Mouse (Mus musculus): ENCODE measurements around the gene 4931429L15Rik. TPM values are rescaled to one million over a fixed set of nuclear protein-coding genes. Genes with fewer than 3 reads are reported as not detected.

4931429L15Rik gene
- polyA plus RNA-seq, 1 experiment = not detected

- H3K27ac ChIP-seq (ENCODE audit: insufficient read depth, low read length) = no peak overlapping the region
- no peaks in the 10 kb centered on the region for H3K4me1 ChIP-seq (ENCODE audit: control insufficient read depth, insufficient read depth, low read length)
- H3K4me3 ChIP-seq (ENCODE audit: low read depth, low read length) = no peak overlapping the region
- no peaks in the 10 kb centered on the region for H3K27me3 ChIP-seq (ENCODE audit: control insufficient read depth, insufficient read depth, low read length, poor library complexity, severe bottlenecking)
- TF ChIP-seq POLR2A (IDR thresholded peaks at IDR 0.05; ENCODE audit: insufficient read depth, low read length) = no peak
- TF ChIP-seq CTCF (IDR thresholded peaks at IDR 0.05; ENCODE audit: low read depth, low read length) = peak; percentile 99
- no peaks in the 10 kb centered on the region for H3K36me3 ChIP-seq (ENCODE audit: control insufficient read depth, insufficient read depth, low read length, poor library complexity, severe bottlenecking)
- H3K9me3 ChIP-seq (replicated peaks; ENCODE audit: control insufficient read depth, insufficient read depth, low read length, poor library complexity, severe bottlenecking) = no peaks in the 10 kb centered on the region
- H3K9ac ChIP-seq (ENCODE audit: low read depth, poor library complexity, severe bottlenecking) = no peak overlapping the region
Measured at GRCm38 (mm10) chr9:46314507-46314906, 5.3 kb downstream of the 4931429L15Rik start.

- H3K27ac ChIP-seq (ENCODE audit: insufficient read depth, low read length) = no peak overlapping the region
- no peaks in the 10 kb centered on the region for H3K27me3 ChIP-seq (ENCODE audit: control insufficient read depth, insufficient read depth, low read length, poor library complexity, severe bottlenecking)
- H3K4me3 ChIP-seq (ENCODE audit: low read depth, low read length) = no peak overlapping the region
Measured at GRCm38 (mm10) chr9:46309121-46309520, 10.7 kb downstream of the 4931429L15Rik start.

GRCm38 (mm10) chr9:46302142-46302541 is 17.6 kb downstream of the 4931429L15Rik start:
- H3K27me3 ChIP-seq (ENCODE audit: control insufficient read depth, insufficient read depth, low read length, poor library complexity, severe bottlenecking) = no peaks in the 10 kb centered on the region
- H3K9ac ChIP-seq (ENCODE audit: low read depth, poor library complexity, severe bottlenecking) = no peak overlapping the region
- H3K27ac ChIP-seq (ENCODE audit: insufficient read depth, low read length) = no peak overlapping the region
- H3K4me1 ChIP-seq (ENCODE audit: control insufficient read depth, insufficient read depth, low read length) = peaks cover 4% of the 10 kb centered on the region
- peaks cover 9% of the 10 kb centered on the region; the same call in 1 of the 2 replicates for H3K36me3 ChIP-seq (ENCODE audit: control insufficient read depth, insufficient read depth, low read length, poor library complexity, severe bottlenecking)
- no peaks in the 10 kb centered on the region for H3K9me3 ChIP-seq (replicated peaks; ENCODE audit: control insufficient read depth, insufficient read depth, low read length, poor library complexity, severe bottlenecking)
- TF ChIP-seq CTCF (IDR thresholded peaks at IDR 0.05; ENCODE audit: low read depth, low read length) = peak; percentile 86
- no peak for TF ChIP-seq POLR2A (IDR thresholded peaks at IDR 0.05; ENCODE audit: insufficient read depth, low read length)
- TF ChIP-seq EP300 (IDR thresholded peaks at IDR 0.05; ENCODE audit: insufficient read depth, low read depth, low read length) = no peak
- H3K4me3 ChIP-seq (ENCODE audit: low read depth, low read length) = no peak overlapping the region

More at GRCm38 (mm10) chr9:46309121-46309520, 10.7 kb downstream of the 4931429L15Rik start:
- Histone ChIP-seq H3K36me3 (ENCODE audit: control insufficient read depth, insufficient read depth, low read length, poor library complexity, severe bottlenecking) (no peaks in the 10 kb centered on the region), H3K9me3 (replicated peaks; ENCODE audit: control insufficient read depth, insufficient read depth, low read length, poor library complexity, severe bottlenecking) (no peaks in the 10 kb centered on the region), H3K9ac (ENCODE audit: low read depth, poor library complexity, severe bottlenecking) (no peak overlapping the region), H3K4me1 (ENCODE audit: control insufficient read depth, insufficient read depth, low read length) (peaks cover 4% of the 10 kb centered on the region)
- TF ChIP-seq CTCF (IDR thresholded peaks at IDR 0.05; ENCODE audit: low read depth, low read length) (peak; percentile 85), POLR2A (IDR thresholded peaks at IDR 0.05; ENCODE audit: insufficient read depth, low read length) (no peak)

DNA sequence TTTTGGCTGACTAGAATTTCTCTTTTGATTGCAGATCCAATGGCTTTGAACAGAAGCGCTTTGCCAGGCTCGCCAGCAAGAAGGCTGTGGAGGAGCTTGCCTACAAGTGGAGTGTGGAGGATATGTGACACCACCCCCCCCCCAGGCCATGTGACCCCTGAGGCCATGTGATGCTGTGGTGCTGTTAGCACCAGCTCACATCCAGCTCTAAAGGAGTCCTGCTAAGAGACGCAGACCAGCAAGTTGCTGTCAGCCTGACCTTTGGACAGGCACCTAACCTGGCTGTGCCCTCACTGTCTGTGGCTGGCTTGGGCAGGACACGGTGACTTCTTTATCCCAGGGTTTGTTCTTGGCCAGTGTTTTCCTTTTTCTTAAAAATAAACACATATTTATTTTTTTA is 21.4 kb downstream of the 4931429L15Rik start:
- H3K36me3 ChIP-seq (ENCODE audit: control insufficient read depth, insufficient read depth, low read length, poor library complexity, severe bottlenecking) = peaks cover 9% of the 10 kb centered on the region; the same call in 1 of the 2 replicates
- H3K9ac ChIP-seq (ENCODE audit: low read depth, poor library complexity, severe bottlenecking) = no peak overlapping the region
- no peak overlapping the region for H3K4me3 ChIP-seq (ENCODE audit: low read depth, low read length)
- no peaks in the 10 kb centered on the region for H3K27me3 ChIP-seq (ENCODE audit: control insufficient read depth, insufficient read depth, low read length, poor library complexity, severe bottlenecking)
- no peak for TF ChIP-seq EP300 (IDR thresholded peaks at IDR 0.05; ENCODE audit: insufficient read depth, low read depth, low read length)
- TF ChIP-seq CTCF (IDR thresholded peaks at IDR 0.05; ENCODE audit: low read depth, low read length) = no peak
- TF ChIP-seq POLR2A (IDR thresholded peaks at IDR 0.05; ENCODE audit: insufficient read depth, low read length) = no peak
- no peaks in the 10 kb centered on the region for H3K4me1 ChIP-seq (ENCODE audit: control insufficient read depth, insufficient read depth, low read length)
- no peak overlapping the region for H3K27ac ChIP-seq (ENCODE audit: insufficient read depth, low read length)
- H3K9me3 ChIP-seq (replicated peaks; ENCODE audit: control insufficient read depth, insufficient read depth, low read length, poor library complexity, severe bottlenecking) = no peaks in the 10 kb centered on the region

GRCm38 (mm10) chr9:46282631-46283436 is 37.0 kb downstream of the 4931429L15Rik start, which contains the start of gene Bud13:
TSS of gene Bud13 (plus strand) at chr9:46283008.
- Histone ChIP-seq H3K27ac (ENCODE audit: insufficient read depth, low read length) (peak within 1 kb of the TSS; percentile 38; the same call in 1 of the 2 replicates), H3K4me1 (ENCODE audit: control insufficient read depth, insufficient read depth, low read length) (no peaks in the 10 kb centered on the region), H3K9ac (ENCODE audit: low read depth, poor library complexity, severe bottlenecking) (peak within 1 kb of the TSS; percentile 79), H3K4me3 (ENCODE audit: low read depth, low read length) (peak within 1 kb of the TSS; percentile 60), H3K9me3 (replicated peaks; ENCODE audit: control insufficient read depth, insufficient read depth, low read length, poor library complexity, severe bottlenecking) (no peaks in the 10 kb centered on the region), H3K27me3 (ENCODE audit: control insufficient read depth, insufficient read depth, low read length, poor library complexity, severe bottlenecking) (no peaks in the 10 kb centered on the region), H3K36me3 (ENCODE audit: control insufficient read depth, insufficient read depth, low read length, poor library complexity, severe bottlenecking) (peaks cover 23% of the 10 kb centered on the region)
- no peak for TF ChIP-seq POLR2A (IDR thresholded peaks at IDR 0.05; ENCODE audit: insufficient read depth, low read length)
- no peak for TF ChIP-seq EP300 (IDR thresholded peaks at IDR 0.05; ENCODE audit: insufficient read depth, low read depth, low read length)
- TF ChIP-seq CTCF (IDR thresholded peaks at IDR 0.05; ENCODE audit: low read depth, low read length) = peak; percentile 10

GRCm38 (mm10) chr9:46274494-46274893 is 45.3 kb downstream of the 4931429L15Rik start:
- Histone ChIP-seq H3K9ac (ENCODE audit: low read depth, poor library complexity, severe bottlenecking) (no peak overlapping the region), H3K36me3 (ENCODE audit: control insufficient read depth, insufficient read depth, low read length, poor library complexity, severe bottlenecking) (peaks cover 35% of the 10 kb centered on the region), H3K9me3 (replicated peaks; ENCODE audit: control insufficient read depth, insufficient read depth, low read length, poor library complexity, severe bottlenecking) (no peaks in the 10 kb centered on the region), H3K4me3 (ENCODE audit: low read depth, low read length) (no peak overlapping the region), H3K4me1 (ENCODE audit: control insufficient read depth, insufficient read depth, low read length) (no peaks in the 10 kb centered on the region), H3K27ac (ENCODE audit: insufficient read depth, low read length) (no peak overlapping the region), H3K27me3 (ENCODE audit: control insufficient read depth, insufficient read depth, low read length, poor library complexity, severe bottlenecking) (no peaks in the 10 kb centered on the region)
- TF ChIP-seq CTCF (IDR thresholded peaks at IDR 0.05; ENCODE audit: low read depth, low read length) = no peak
- TF ChIP-seq POLR2A (IDR thresholded peaks at IDR 0.05; ENCODE audit: insufficient read depth, low read length) = no peak
- no peak for TF ChIP-seq EP300 (IDR thresholded peaks at IDR 0.05; ENCODE audit: insufficient read depth, low read depth, low read length)
